Mouse (Mus musculus) thymus, postnatal 4 days (tissue): ENCODE measurements around the gene Syne2.

Experiments used
- DNase-seq: peaks from one replicate; pipeline ENCODE4 v3.0.0; 2021

Gene Syne2

GRCm38 (mm10) chr12:75833149-75833959, 15.4 kb downstream of the Syne2 start:
- DNase-seq = no peak

GRCm38 (mm10) chr12:75833960-75834729, 16.2 kb downstream of the Syne2 start:
- DNase-seq = no peak

- DNase-seq = no peak
Observed at GRCm38 (mm10) chr12:75836524-75836962, 18.6 kb downstream of the Syne2 start.

- DNase-seq = no peak
Observed at GRCm38 (mm10) chr12:75837462-75837861, 19.5 kb downstream of the Syne2 start.

GRCm38 (mm10) chr12:75839083-75839736, 21.3 kb downstream of the Syne2 start:
- no peak for DNase-seq

- DNase-seq = no peak
Observed at GRCm38 (mm10) chr12:75841183-75841582, 23.2 kb downstream of the Syne2 start.

GRCm38 (mm10) chr12:75844311-75844710, 26.4 kb downstream of the Syne2 start:
- no peak for DNase-seq

- DNase-seq = no peak
Observed at GRCm38 (mm10) chr12:75845070-75845469, 27.1 kb downstream of the Syne2 start.

- no peak for DNase-seq
Observed at GRCm38 (mm10) chr12:75846513-75846912, 28.6 kb downstream of the Syne2 start.

GRCm38 (mm10) chr12:75850205-75850604, 32.3 kb downstream of the Syne2 start:
- no peak for DNase-seq

- DNase-seq = no peak
Observed at GRCm38 (mm10) chr12:75851481-75851880, 33.5 kb downstream of the Syne2 start.

- no peak for DNase-seq
Observed at GRCm38 (mm10) chr12:75852384-75852783, 34.5 kb downstream of the Syne2 start.

- DNase-seq = no peak
Observed at GRCm38 (mm10) chr12:75853559-75853958, 35.6 kb downstream of the Syne2 start.

GRCm38 (mm10) chr12:75855051-75855453, 37.1 kb downstream of the Syne2 start:
- no peak for DNase-seq

GRCm38 (mm10) chr12:75855621-75856020, 37.7 kb downstream of the Syne2 start:
- DNase-seq = no peak

GRCm38 (mm10) chr12:75856096-75856868, 38.3 kb downstream of the Syne2 start:
- no peak for DNase-seq

- no peak for DNase-seq
Observed at GRCm38 (mm10) chr12:75859936-75860335, 42.0 kb downstream of the Syne2 start.

- no peak for DNase-seq
Observed at GRCm38 (mm10) chr12:75860843-75861242, 42.9 kb downstream of the Syne2 start.

- no peak for DNase-seq
Observed at GRCm38 (mm10) chr12:75865166-75865565, 47.2 kb downstream of the Syne2 start.

GRCm38 (mm10) chr12:75866419-75867373, 48.8 kb downstream of the Syne2 start:
- no peak for DNase-seq

- no peak for DNase-seq
Observed at GRCm38 (mm10) chr12:75873546-75874235, 55.8 kb downstream of the Syne2 start.
